Mouse (Mus musculus) midbrain, postnatal 0 days (tissue): Measurements from ENCODE around the gene Nr2e3. TPM values are rescaled to one million over a fixed set of nuclear protein-coding genes. Genes with fewer than 3 reads are reported as not detected.
A peak's percentile ranks its signal among the peaks of the same experiment; 100 is the strongest.

ENCODE experiments used
- ATAC-seq: fragments of 200-750 bp; cut with Nextera tagmentation; 2 replicates; pipeline ENCODE4 v1.8.0; 2017; ENCODE audit warnings: moderate number of reproducible peaks, mild to moderate bottlenecking, moderate TSS enrichment, moderate library complexity; ENCODE audit not compliant: low FRiP score
- DNase-seq: peaks from one replicate; pipeline ENCODE4 v3.0.0-alpha.2; 2015; ENCODE audit warnings: low spot score
- H3K27ac ChIP-seq: fragments of 300-500 bp; sonication (generic); 2 replicates; pipeline ENCODE4 v1.5.1; 2014; ENCODE audit warnings: low read depth, mild to moderate bottlenecking, low read length, mixed read lengths
- H3K27me3 ChIP-seq: fragments of 300-500 bp; sonication (generic); 2 replicates; pipeline ENCODE4 v1.6.1; 2014; ENCODE audit warnings: low read length, control low read depth, mixed read lengths; ENCODE audit not compliant: insufficient read depth
- H3K36me3 ChIP-seq: fragments of 300-500 bp; sonication (generic); 2 replicates; pipeline ENCODE4 v1.6.1; 2014; ENCODE audit warnings: low read length, control low read depth, mixed read lengths; ENCODE audit not compliant: insufficient read depth
- H3K4me1 ChIP-seq: fragments of 300-500 bp; sonication (generic); 2 replicates; pipeline ENCODE4 v1.6.1; 2014; ENCODE audit warnings: mild to moderate bottlenecking, control low read depth, antibody characterized with exemption, low read length, mixed read lengths; ENCODE audit not compliant: insufficient read depth
- H3K4me2 ChIP-seq: fragments of 300-500 bp; sonication (generic); 2 replicates; pipeline ENCODE4 v1.6.1; 2014; ENCODE audit warnings: low read depth, mild to moderate bottlenecking, low read length, mixed read lengths; ENCODE audit not compliant: poor library complexity, severe bottlenecking
- H3K4me3 ChIP-seq: fragments of 300-500 bp; sonication (generic); 2 replicates; pipeline ENCODE4 v1.5.1; 2014; ENCODE audit warnings: low read depth, mild to moderate bottlenecking, low read length, moderate library complexity
- H3K9ac ChIP-seq: fragments of 300-500 bp; sonication (generic); replicated peaks from 2 replicates; pipeline ENCODE4 v1.6.1; 2014; ENCODE audit warnings: mild to moderate bottlenecking, low read length, moderate library complexity, mixed read lengths; ENCODE audit not compliant: poor library complexity, severe bottlenecking
- H3K9me3 ChIP-seq: fragments of 300-500 bp; sonication (generic); 2 replicates; pipeline ENCODE4 v1.6.1; 2016; ENCODE audit warnings: low read length, control low read depth
- CTCF ChIP-seq: IDR thresholded peaks from 2 replicates; pipeline ENCODE4 v1.5.1; 2016; ENCODE audit warnings: antibody characterized with exemption, mild to moderate bottlenecking
- WGBS: fragments of 180-500 bp; shearing (Covaris S2); extraction: QIAGEN DNeasy Blood & Tissue Kit; methylation state at CpG from one replicate; pipeline ENCODE4 v1.1.7; 2014; 5-methylcytosine and 5-hydroxymethylcytosine counted together
- polyA plus RNA-seq: library from polyadenylated mRNA; unstranded; fragments of >200 nt; fragmentation: Nextera tagmentation; extraction: Ambion mirVana; gene quantifications from 2 replicates; pipeline ENCODE4 v1.2.1, GENCODE M21; 2015
- total RNA-seq: library from RNA; depleted of rRNA; stranded (reverse); fragments of >200 nt; gene quantifications from 2 replicates; pipeline ENCODE4 v1.2.3, GENCODE M21; 2014

Nr2e3 gene
- total and polyA plus RNA-seq, 2 experiments from 2014 or later: not detected

DNA sequence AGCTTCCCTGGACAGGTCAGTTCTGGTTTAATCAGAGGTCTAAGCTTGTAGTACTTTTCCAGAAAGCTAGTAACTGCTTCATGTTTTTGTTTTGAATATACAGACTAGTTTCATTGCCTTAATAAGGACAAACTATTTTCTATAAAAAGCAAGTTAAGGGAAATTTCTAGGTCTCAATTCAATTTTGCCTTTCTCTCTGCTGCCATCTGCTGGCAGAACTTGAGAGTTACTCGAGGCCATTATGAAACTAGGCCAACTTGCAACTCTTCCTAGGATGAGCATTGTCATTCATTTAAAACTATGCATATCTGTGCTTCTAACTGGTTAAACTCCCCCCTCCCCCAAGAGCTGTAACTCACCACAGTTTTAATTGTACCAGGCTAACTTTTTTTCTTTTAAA is 29.4 kb upstream of the Nr2e3 start:
- ATAC-seq (no peak), DNase-seq (peak; percentile 75)
- H3K4me1 ChIP-seq: no peaks in the 10 kb centered on the region
- no peak overlapping the region for H3K9ac ChIP-seq
- H3K4me3 ChIP-seq: no peak overlapping the region
- no peaks in the 10 kb centered on the region for H3K27me3 ChIP-seq
- WGBS: 0% methylated on average over 1 of the region's 1 CpGs
- peak; percentile 92 for TF ChIP-seq CTCF
- H3K27ac ChIP-seq: no peak overlapping the region
- H3K36me3 ChIP-seq: no peaks in the 10 kb centered on the region
- H3K4me2 ChIP-seq: no peak overlapping the region
- H3K9me3 ChIP-seq: no peaks in the 10 kb centered on the region

DNA sequence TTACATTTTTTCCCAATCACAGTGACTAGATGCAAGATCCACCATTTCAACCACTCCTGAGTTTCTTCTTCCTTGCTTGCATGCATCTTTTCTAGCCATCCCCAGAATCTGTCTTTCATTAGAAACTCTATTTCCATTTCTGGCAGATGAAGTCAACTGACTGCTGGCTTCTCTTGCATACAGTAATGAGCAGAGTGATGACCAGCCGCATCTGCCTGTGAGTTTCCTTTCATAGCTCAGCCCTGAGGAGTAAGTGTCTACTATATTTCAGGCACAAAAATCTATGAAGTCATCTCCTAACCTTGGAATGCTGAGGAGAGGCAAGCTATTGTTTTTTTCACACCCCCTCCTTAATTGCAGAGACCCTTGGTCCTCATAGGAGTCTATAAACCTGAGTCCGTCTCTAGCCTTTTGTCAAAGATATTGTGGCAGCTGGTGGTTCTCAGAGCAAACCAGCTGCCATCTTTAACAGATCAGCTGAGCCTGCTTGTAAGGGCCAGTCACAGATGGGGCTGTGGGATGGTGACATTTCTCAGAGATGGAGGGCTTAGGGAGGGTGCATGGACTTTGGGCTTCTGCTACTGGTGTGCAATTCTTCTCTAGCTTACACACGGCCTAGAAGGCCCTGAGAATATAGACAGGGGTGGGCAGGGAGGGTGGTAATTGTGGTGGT is 25.6 kb upstream of the Nr2e3 start:
- no peaks in the 10 kb centered on the region for H3K9me3 ChIP-seq
- no peak overlapping the region for H3K27ac ChIP-seq
- H3K4me2 ChIP-seq: no peak overlapping the region
- TF ChIP-seq CTCF: no peak
- no peak overlapping the region for H3K4me3 ChIP-seq
- no peaks in the 10 kb centered on the region for H3K27me3 ChIP-seq
- ATAC-seq: no peak
- no peak overlapping the region for H3K9ac ChIP-seq
- 79% methylated on average over 3 of the region's 3 CpGs for WGBS
- no peaks in the 10 kb centered on the region for H3K4me1 ChIP-seq
- no peak for DNase-seq
- H3K36me3 ChIP-seq: no peaks in the 10 kb centered on the region

DNA sequence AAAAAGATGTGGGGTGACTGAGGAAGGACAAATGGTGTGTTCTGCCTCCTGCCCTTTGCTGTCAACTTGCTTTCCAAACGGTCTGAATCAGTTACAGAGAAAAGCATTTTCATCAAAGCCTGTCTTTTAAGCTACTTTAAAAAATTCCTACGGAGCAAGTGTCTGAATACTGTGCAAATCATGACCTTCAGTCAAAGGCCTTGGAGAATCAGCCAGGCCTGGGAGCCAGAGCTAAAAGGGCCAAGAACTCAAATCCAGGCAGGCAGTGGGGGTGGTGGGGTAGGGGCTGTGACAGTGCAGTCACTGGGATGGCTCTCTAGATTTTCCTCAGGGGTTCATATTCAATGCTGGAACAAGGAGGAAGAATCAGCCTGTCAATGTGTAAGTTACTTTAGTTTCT is 20.7 kb upstream of the Nr2e3 start:
- H3K36me3 ChIP-seq: no peaks in the 10 kb centered on the region
- no peak overlapping the region for H3K4me2 ChIP-seq
- ATAC-seq (no peak), DNase-seq (no peak)
- no peak overlapping the region for H3K27ac ChIP-seq
- no peaks in the 10 kb centered on the region for H3K9me3 ChIP-seq
- no peaks in the 10 kb centered on the region for H3K4me1 ChIP-seq
- no peaks in the 10 kb centered on the region for H3K27me3 ChIP-seq
- H3K4me3 ChIP-seq: no peak overlapping the region
- no peak overlapping the region for H3K9ac ChIP-seq
- no peak for TF ChIP-seq CTCF
- 17% methylated on average over 2 of the region's 2 CpGs for WGBS

DNA sequence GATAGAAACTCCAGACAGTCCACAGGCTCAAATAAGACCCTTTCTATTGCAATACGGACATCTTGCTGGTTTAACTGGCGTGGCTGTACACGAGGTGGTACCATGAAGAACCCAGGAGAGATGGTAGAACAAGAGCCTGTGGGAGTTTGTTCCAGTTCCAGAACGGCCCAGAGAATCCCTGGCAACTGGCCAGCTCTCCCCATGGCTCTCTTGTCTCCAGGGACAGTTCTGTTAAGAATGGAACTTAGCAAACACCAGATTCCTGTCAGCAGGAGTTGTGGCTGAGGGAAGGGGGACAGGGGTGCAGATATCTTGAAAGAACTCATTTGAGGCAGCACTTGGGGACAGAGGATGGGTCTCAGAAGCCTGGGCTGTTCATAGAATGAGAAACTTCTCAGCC is 10.8 kb upstream of the Nr2e3 start:
- Histone ChIP-seq H3K4me2 (no peak overlapping the region), H3K9ac (no peak overlapping the region), H3K27ac (no peak overlapping the region), H3K9me3 (no peaks in the 10 kb centered on the region), H3K27me3 (no peaks in the 10 kb centered on the region), H3K36me3 (no peaks in the 10 kb centered on the region), H3K4me1 (no peaks in the 10 kb centered on the region), H3K4me3 (no peak overlapping the region)
- ATAC-seq (no peak), DNase-seq (no peak)
- 68% methylated on average over 4 of the region's 4 CpGs for WGBS
- TF ChIP-seq CTCF: no peak

DNA sequence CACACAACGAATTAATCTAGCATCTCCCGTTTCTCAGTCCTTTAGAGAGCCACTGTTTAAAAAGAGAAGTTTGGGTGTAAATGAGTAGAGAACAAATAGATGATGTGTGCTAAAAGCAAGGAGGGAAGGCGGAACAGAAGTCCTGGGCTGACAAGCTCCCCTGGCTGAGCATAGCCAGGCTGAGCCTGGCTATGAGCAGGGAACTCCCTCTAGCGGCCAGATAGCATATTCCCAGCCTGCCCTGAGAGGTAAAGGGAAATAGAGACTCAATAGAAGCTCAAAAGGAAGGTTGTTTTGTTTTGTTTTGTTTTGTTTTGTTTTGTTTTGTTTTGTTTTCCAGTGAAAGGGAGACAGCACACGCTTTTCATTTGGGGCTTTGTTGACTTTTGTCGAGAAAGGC is 8.9 kb upstream of the Nr2e3 start:
- Histone ChIP-seq H3K27me3 (no peaks in the 10 kb centered on the region), H3K4me2 (no peak overlapping the region), H3K9me3 (no peaks in the 10 kb centered on the region), H3K27ac (no peak overlapping the region), H3K36me3 (no peaks in the 10 kb centered on the region), H3K9ac (no peak overlapping the region), H3K4me3 (no peak overlapping the region), H3K4me1 (no peaks in the 10 kb centered on the region)
- 27% methylated on average over 6 of the region's 6 CpGs for WGBS
- ATAC-seq (peak; percentile 41; the same call in 1 of the 2 replicates), DNase-seq (peak; percentile 86)
- TF ChIP-seq CTCF: peak; percentile 94

DNA sequence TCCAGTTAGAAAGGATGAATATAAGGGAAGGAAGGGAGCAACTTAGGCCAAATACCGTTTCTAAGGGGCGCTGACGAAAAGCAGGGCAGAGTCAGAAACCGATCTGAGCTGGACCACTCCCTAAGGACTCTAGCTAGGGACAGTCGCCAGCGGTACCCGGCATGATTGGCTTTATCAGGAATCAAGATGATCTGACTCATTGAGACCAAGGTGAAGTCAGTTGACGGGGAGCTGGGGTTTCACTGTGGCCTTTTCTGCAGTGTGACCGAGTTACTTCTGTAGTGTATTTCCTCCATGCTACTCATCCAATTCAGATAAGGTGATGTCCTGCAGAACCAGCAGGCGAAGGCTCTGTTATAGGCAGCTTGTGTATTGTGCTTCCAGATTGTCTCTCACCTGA is 4.6 kb upstream of the Nr2e3 start:
- 89% methylated on average over 10 of the region's 10 CpGs for WGBS
- DNase-seq (no peak), ATAC-seq (no peak)
- Histone ChIP-seq H3K27ac (no peak overlapping the region), H3K36me3 (no peaks in the 10 kb centered on the region), H3K4me2 (no peak overlapping the region), H3K27me3 (no peaks in the 10 kb centered on the region), H3K9me3 (no peaks in the 10 kb centered on the region), H3K4me3 (no peak overlapping the region), H3K9ac (no peak overlapping the region), H3K4me1 (no peaks in the 10 kb centered on the region)
- no peak for TF ChIP-seq CTCF
